Mouse (Mus musculus) cerebellum, adult (tissue): ENCODE measurements around the gene Rorc.
A peak's percentile ranks its signal among the peaks of the same experiment; 100 is the strongest.

Source experiments
- ATAC-seq: cut with Nextera tagmentation; 2 replicates; pipeline ENCODE4 v1.9.2; 2017; ENCODE audit warnings: mild to moderate bottlenecking, moderate library complexity, mixed read lengths; ENCODE audit not compliant: insufficient number of reproducible peaks, low FRiP score, low TSS enrichment

Gene Rorc

GRCm38 (mm10) chr3:94375146-94375545 is 2.6 kb downstream of the Rorc start:
- no peak for ATAC-seq

DNA sequence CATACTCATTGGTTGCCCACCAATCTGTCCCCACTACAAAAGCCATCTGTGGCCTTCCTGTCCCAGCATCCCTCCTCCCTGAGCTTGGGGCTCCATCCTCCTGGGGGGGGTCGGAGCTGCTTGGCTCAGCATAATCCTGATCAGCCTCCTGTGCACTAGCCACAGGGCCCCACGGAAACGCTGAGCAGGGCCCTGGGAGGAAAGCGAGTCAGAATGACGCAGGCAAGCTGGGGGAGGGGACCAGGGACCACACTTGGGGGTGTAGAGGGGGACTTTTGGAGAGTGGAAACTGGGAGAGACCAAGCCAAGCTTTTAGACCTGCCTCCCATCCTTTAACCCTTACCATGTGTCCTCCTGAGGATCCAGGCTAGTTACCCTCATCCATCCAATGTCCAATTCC is 3.3 kb downstream of the Rorc start:
- ATAC-seq, result no peak

GRCm38 (mm10) chr3:94377028-94377923 is 4.7 kb downstream of the Rorc start:
- no peak for ATAC-seq

- ATAC-seq, result no peak
Observed at GRCm38 (mm10) chr3:94379831-94380510, 7.4 kb downstream of the Rorc start.

DNA sequence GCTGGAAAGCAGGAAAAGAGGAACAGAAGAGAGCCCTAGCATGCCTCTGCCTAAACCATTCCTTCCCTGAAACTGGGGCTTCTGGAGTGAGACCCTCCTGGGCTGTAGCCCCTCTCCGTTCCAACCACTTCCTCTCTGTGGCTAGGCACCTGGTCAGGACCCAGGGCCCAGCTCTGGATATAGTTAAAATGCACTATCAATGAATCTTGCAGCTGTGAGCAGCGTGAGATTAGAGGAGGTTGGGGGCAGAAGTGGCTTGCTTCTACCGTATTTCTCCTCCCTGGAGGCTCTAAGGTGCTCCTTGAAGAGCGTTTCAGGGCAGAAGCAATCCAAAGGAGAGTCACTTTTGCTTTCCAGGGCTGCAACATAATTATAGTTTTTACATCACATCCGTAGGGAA is 9.7 kb downstream of the Rorc start:
- no peak for ATAC-seq

DNA sequence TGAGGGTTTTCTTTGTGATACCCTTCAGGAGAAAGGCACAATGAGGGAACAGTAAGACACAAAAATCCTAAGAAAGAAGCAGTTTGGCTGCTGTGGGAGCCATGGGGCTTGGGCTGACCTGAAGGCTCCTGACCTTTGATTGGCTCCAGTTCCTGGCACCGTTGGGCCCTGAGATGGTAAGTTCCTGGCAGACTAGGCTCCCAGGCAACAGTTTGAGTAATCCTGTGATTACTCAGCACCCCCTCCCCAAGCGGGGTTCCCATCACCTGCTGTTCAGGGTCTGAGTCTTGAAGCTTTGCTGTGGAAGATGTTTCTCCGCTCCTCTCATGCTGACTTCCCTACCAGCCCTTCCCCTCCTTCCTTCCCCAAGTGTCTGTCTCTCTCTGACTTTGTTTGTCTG is 10.9 kb downstream of the Rorc start:
- no peak for ATAC-seq

DNA sequence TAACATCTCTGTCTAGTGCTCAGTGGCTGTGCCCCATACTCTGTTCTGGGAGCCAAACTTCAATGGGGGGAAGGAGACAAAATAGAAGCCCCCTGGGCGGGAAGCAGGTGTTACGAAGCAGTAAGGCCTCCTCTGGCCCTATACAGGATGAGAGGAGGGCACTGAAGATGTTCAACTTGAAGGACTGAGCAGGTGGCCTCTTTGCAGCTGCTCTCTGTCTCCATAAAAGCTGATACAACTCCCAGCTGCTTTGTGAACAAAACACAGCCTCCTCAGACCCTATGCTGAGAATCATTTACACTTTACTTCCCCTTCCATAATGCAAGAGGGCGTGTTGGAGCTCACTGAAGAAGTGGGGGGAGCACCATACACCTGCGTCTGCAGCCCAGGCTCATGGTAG is 14.1 kb downstream of the Rorc start:
- ATAC-seq, result no peak

GRCm38 (mm10) chr3:94387391-94387790 is 14.8 kb downstream of the Rorc start:
- no peak for ATAC-seq

- no peak for ATAC-seq
Observed at GRCm38 (mm10) chr3:94388047-94388446, 15.5 kb downstream of the Rorc start.

DNA sequence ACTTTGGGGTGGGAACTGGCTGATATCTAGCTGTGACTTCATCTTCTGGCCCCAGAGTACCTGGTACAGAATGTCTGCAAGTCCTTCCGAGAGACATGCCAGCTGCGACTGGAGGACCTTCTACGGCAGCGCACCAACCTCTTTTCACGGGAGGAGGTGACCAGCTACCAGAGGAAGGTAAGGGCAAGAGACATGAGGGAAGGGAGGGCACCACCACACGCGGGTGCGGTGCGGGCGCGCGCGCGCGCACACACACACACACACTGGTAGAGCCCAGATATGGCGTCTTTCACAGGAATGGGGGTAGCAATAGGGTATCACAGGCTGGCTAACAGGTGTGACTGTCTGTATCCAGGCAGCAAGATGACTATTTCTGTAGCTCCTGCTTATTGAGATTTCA is 16.8 kb downstream of the Rorc start:
- no peak for ATAC-seq

DNA sequence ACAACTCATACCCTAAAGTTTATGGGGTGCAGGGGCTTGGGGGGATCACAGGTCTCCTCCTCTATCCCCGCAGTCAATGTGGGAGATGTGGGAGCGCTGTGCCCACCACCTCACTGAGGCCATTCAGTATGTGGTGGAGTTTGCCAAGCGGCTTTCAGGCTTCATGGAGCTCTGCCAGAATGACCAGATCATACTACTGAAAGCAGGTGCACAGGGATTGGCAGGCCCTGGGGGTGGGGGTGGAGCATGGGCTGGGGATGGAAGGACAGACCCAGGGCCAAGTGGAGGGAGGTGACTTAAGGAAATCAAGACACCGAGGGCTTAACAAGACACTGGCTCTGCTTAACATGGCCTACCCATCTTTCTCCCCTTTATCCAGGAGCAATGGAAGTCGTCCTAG is 18.4 kb downstream of the Rorc start:
- no peak for ATAC-seq

GRCm38 (mm10) chr3:94392128-94392527 is 19.5 kb downstream of the Rorc start:
- ATAC-seq, result no peak

- no peak for ATAC-seq
Observed at GRCm38 (mm10) chr3:94393049-94393448, 20.5 kb downstream of the Rorc start.

GRCm38 (mm10) chr3:94396336-94396735 is 23.7 kb downstream of the Rorc start:
- no peak for ATAC-seq

DNA sequence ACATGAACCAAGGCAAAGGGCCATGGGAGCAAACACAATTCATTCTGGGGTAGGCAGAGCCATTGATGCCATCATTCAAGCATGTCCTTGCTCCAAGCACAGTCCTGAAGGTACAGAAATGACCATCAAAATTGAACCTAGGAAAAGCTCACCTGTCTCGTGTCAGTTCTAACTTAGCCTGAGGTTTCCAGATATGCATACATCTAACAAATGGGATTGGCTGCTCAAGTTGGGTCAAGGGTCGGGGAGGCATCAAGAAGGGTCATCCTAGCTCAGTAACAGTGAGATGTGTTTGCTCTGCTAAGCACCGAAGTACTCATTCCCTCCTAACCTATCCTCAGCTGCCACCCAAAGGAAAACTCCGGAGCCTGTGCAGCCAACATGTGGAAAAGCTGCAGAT is 24.3 kb downstream of the Rorc start:
- ATAC-seq, result no peak

- no peak for ATAC-seq
Observed at GRCm38 (mm10) chr3:94398217-94398616, 25.6 kb downstream of the Rorc start, which contains the start of gene Lingo4. Lingo4 (plus strand) TSS chr3:94398517.

- peak; percentile 61 for ATAC-seq
Observed at GRCm38 (mm10) chr3:94398943-94399481, 26.4 kb downstream of the Rorc start.

DNA sequence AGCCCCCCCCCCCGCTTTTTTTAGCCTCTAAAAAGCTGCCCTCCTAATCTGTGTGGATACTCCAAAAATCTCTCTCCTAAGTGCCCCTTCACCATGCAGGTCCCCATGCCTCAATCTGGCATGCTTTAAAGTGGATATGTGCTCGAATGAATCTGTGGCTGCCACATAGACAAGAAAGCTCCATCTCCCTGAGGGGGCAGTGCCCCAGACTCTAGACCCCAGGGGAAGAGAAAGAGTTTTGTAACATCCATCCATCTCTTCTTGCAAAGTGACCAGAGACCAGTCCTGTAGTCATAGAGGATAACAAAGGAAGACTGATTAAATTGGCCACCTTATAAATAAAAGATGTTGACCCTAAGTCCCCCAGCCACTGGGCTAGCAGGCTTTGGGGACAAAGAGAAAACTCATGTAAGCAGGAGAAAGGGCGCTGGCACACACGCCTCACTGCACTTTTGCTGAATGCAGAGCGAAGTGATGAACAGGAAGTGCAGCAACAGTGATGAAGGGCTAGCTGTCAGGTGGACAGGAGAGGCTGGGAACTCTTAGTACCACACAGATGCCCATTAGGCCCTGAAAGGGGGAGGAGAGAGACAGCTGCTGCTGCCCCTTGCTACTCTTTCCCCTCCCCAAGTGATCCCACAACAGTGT is 27.2 kb downstream of the Rorc start:
- no peak for ATAC-seq

DNA sequence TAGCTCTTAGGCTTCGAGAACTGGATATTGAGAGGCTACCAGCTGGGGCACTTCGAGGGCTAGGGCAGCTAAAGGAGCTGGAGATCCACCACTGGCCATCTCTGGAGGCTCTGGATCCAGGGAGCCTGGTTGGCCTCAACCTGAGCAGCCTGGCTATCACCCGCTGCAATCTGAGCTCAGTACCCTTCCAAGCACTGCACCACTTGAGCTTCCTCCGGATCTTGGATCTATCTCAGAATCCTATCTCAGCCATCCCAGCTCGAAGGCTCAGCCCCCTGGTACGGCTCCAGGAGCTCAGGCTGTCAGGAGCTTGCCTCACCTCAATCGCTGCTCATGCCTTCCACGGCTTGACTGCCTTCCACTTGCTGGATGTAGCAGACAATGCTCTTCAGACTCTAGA is 29.9 kb downstream of the Rorc start:
- ATAC-seq, result no peak

DNA sequence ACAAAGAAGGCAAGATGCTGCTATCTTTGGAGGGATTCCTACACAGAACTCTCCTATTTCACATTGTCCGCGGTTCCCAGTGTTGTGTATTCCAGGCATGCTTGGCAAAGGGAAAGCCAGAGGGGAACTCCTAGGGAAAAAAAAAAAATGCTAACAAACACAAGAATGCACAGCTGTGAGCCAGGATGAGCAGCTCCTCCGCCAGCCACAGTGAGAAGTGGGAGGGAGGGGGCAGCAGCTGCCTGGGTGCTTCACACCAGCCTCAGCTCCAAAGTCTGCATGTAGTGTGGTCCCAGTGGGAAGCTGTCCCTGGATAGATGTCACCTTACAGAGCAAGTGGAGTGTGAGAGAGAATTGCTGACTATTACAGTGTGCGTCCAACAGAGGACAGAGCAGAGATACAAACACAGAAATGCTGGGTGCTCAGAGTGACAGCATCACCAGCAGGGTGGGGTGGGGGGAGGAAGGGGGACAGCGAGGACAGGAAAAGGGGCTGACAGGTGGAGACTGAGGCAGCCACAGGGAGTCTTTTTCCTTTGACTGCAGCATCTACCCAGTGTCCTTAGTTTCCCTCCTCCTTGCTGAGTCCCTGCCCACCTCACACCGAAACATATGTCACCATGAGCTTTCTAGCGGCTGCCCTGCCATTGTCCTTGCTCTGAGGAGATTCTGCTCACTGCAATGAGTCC is 31.9 kb downstream of the Rorc start:
- ATAC-seq, result no peak
